Mouse (Mus musculus) heart, adult 11 months (tissue): ENCODE data around the gene Miga1.

Source experiments
- DNase-seq: peaks from one replicate; pipeline ENCODE4 v3.0.0; 2022

Gene Miga1

GRCm38 (mm10) chr3:152284759-152285158 lies 55.4 kb downstream of the Miga1 start:
- peak; percentile 68 for DNase-seq

- DNase-seq, result peak; percentile 76
These were observed 55.9 kb downstream of the Miga1 start for GRCm38 (mm10) chr3:152284306-152284705.

GRCm38 (mm10) chr3:152282126-152282525 lies 58.1 kb downstream of the Miga1 start:
- DNase-seq, result peak; percentile 64

DNA sequence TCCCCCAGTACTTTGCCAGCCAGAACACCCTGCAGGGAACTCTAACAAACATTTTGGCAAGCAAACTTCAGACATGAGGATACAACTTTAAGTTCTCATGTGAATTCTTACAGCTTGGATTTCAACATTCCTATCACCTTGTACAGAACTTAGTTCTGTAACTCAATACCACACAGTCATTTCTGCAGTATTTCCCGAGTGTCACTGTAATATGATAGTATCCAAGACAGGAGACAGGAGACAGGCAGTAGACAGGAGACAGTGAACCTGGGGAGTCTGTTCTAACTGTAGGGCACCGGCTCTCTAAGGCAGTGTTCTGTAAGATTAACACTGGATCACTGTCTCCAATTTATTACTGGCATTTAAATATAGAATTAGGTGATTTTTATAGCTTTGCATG lies 61.8 kb downstream of the Miga1 start:
- DNase-seq, result peak; percentile 65

- peak; percentile 63 for DNase-seq
These were observed 62.3 kb downstream of the Miga1 start for GRCm38 (mm10) chr3:152277912-152278311.

GRCm38 (mm10) chr3:152276935-152277334 lies 63.3 kb downstream of the Miga1 start:
- DNase-seq, result no peak

GRCm38 (mm10) chr3:152275008-152275407 lies 65.2 kb downstream of the Miga1 start:
- peak; percentile 67 for DNase-seq

- peak; percentile 81 for DNase-seq
These were observed 67.1 kb downstream of the Miga1 start for GRCm38 (mm10) chr3:152272974-152273685.

GRCm38 (mm10) chr3:152271876-152272275 lies 68.3 kb downstream of the Miga1 start:
- peak; percentile 74 for DNase-seq

DNA sequence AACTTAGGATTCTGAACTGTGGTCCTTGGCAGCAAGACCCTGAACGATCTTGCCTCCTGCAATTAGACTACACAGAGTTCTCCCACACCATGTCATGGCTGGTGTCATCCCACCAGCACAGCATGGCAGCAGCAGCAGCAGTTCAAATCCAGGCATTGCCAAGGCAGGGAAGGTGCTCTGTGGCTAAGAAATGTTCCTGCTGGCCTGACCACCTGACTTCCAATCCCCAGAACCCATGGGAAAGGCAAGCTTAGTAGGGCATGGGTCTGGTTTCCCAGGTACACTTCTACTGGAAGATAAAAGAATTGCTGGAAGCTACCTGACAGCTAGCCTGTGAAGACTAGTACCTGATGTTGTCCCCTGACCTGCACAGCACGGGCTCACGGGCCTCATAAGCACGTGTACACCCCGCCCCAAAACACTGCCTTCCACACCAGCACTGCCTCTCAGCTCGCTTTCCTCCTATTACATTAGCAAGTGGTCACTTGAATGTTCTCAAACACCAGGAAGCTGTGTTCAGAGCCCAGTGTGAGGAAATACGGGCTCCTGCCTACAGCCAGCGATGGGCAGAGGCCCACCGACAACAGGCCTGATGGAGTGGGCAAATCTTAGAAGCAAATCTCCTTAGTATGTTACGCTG lies 69.0 kb downstream of the Miga1 start:
- peak; percentile 76 for DNase-seq

GRCm38 (mm10) chr3:152268099-152268498 lies 72.1 kb downstream of the Miga1 start:
- no peak for DNase-seq

- no peak for DNase-seq
These were observed 74.2 kb downstream of the Miga1 start, which contains the start of gene Nexn for GRCm38 (mm10) chr3:152266036-152266421. Gene Nexn (minus strand): TSS chr3:152266350.

DNA sequence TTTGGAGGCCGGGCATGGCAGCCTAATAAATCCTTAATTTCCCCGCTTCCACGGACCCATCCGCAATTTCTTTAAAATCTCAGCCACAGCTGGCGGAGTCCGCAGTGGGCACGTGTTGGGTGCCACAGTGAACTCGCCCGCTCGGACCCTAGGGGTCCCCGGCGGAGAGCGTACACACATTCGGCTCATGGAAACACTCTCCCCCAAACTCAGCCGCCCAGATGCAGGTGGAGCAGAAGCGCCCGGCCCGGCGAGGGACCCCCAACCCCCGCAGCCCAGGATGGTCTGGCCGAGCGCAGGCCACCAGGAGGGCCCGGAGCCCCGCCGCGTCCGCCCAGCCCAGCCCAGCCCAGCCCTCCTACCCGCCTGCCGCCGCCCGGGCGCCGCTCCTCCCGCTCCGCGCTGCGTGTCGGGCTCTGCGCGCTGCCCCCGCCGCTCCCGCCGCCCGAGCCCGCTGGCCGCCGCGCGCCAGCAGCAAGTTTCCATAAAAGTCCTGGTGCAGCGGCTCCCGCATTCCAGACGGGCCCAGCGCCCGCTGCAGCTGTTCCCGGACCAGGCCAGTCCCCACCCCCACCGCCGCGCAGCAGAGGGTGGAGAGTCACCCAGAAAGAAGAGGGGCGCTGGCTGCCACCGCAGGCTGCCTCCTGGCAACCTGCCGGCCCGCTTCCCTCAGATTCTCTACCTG lies 74.7 kb downstream of the Miga1 start:
- DNase-seq, result peak; percentile 99

- peak; percentile 93 for DNase-seq
These were observed 75.4 kb downstream of the Miga1 start for GRCm38 (mm10) chr3:152264830-152265229.

DNA sequence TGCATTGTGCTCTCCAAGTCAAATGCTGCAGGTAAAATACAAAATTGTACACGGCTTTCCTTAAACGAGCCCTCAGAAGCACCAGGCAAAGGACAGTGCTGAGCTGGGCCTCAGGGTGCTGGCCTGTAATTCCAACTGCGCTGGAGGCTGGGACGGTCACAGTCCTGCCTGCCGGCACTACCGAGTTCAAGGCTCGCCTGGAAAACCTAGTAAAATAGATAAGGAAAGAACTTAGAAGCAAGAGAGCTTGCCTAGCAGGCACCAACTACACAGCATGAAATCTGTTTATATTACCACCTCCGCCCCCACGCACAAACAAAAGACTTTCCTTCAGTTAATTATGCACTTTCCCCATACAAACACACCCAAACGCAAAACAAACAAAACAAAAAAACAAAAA lies 75.8 kb downstream of the Miga1 start:
- DNase-seq, result no peak

DNA sequence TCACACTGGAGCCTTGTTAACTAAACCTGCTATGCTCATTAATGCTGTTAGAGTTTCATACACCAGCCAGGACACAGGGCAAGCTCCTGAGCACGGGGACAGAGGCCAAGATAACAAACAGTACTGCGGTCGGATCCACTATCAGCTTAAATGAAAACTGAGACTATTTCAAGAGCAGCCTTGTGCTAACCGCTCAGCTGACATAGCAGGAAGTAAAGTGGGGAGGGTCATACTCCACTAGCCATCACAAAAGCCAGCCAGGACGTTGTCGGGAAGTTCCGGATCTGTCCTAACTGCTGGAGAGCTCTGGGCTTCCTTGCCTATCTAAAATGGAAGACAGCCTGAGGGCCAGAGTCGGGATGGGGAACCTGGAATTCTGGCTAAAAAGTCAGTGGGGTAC lies 78.3 kb downstream of the Miga1 start:
- peak; percentile 98 for DNase-seq

GRCm38 (mm10) chr3:152261436-152261835 lies 78.8 kb downstream of the Miga1 start:
- peak; percentile 90 for DNase-seq

GRCm38 (mm10) chr3:152260362-152260761 lies 79.8 kb downstream of the Miga1 start:
- DNase-seq, result peak; percentile 82

DNA sequence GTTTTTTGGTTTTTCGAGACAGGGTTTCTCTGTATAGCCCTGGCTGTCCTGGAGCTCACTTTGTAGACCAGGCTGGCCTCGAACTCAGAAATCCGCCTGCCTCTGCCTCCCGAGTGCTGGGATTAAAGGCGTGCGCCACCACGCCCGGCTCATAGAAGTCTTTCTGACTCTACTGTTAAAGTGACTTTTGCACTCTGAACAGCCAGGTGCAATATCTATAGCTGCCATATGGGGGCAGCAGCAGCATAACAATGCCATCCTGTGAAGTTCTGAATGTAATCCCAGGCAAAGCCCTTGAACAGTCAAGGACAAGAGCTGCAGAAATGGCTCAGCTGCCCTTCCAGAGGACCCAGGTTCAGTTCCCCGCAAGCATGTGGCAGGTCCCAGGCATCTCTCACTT lies 80.8 kb downstream of the Miga1 start:
- DNase-seq, result peak; percentile 95

DNA sequence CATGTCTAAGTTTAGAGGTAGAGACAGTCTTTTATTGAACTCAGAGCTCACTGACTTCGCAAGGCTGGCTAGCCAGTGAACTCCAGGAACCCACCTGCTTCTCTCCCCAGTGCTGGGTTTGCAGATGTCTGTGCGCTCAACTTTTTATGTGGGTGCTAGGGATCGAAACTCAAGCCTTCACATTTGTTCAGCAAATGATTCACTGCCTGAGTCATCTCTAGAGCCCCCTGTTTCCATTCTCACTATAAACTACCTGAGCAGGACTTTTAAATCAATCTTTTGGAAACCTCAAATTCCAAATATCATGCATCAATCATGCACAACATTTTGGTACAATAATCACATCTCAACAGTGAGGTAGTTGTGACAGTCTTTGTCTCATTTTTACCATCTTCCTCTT lies 82.7 kb downstream of the Miga1 start:
- DNase-seq, result peak; percentile 74

- no peak for DNase-seq
These were observed 89.7 kb downstream of the Miga1 start for GRCm38 (mm10) chr3:152250487-152250886.

GRCm38 (mm10) chr3:152247708-152248107 lies 92.5 kb downstream of the Miga1 start:
- DNase-seq, result no peak

- DNase-seq, result no peak
These were observed 94.8 kb downstream of the Miga1 start for GRCm38 (mm10) chr3:152245273-152245910.
